Mouse (Mus musculus) spleen, adult 2 months (tissue): ENCODE measurements at regions not wholly inside any gene's neighbourhood (a gene's known extent, or its start where the extent isn't known, plus 50 kb on each side); places are given as distances from the start of the nearest gene placed in this dataset.

Experiments
- DNase-seq, 2 experiments: peaks; one replicate each; pipeline versions ENCODE4 v3.0.0 to v3.0.0-alpha.2; 2012 to 2021; ENCODE audit warnings: low spot score in 2 of 2, low read depth in 1 of 2
- H3K27ac ChIP-seq: fragments of 200-500 bp; 2 replicates; pipeline ENCODE4 v1.5.1; 2012; ENCODE audit warnings: low read length, inconsistent platforms; ENCODE audit not compliant: insufficient read depth
- H3K27me3 ChIP-seq: fragments of 200-500 bp; 2 replicates; pipeline ENCODE4 v1.6.1; 2012; ENCODE audit warnings: mild to moderate bottlenecking, moderate library complexity, low read length, inconsistent platforms; ENCODE audit not compliant: control insufficient read depth, insufficient read depth
- H3K36me3 ChIP-seq: fragments of 200-500 bp; 2 replicates; pipeline ENCODE4 v1.6.1; 2012; ENCODE audit warnings: mild to moderate bottlenecking, low read length, inconsistent platforms; ENCODE audit not compliant: control insufficient read depth, insufficient read depth
- H3K4me1 ChIP-seq: fragments of 200-500 bp; 2 replicates; pipeline ENCODE4 v1.6.1; 2011; ENCODE audit warnings: inconsistent platforms; ENCODE audit not compliant: control insufficient read depth, insufficient read depth, insufficient read length
- H3K4me3 ChIP-seq: fragments of 200-500 bp; 2 replicates; pipeline ENCODE4 v1.5.1; 2011; ENCODE audit warnings: mild to moderate bottlenecking, inconsistent platforms; ENCODE audit not compliant: insufficient read depth, insufficient read length; ENCODE audit errors: extremely low read depth
- CTCF ChIP-seq: fragments of 200-500 bp; IDR thresholded peaks from 2 replicates; pipeline ENCODE4 v1.5.1; 2011; ENCODE audit warnings: mild to moderate bottlenecking, inconsistent platforms; ENCODE audit not compliant: insufficient read depth, insufficient read length, insufficient replicate concordance; ENCODE audit errors: extremely low read depth
- POLR2A ChIP-seq: fragments of 200-500 bp; IDR thresholded peaks from 2 replicates; pipeline ENCODE4 v1.6.1; 2011; ENCODE audit warnings: low read depth, low read length, inconsistent platforms
- WGBS: fragments of 180-500 bp; shearing (Covaris S2); methylation state at CpG from one replicate; pipeline ENCODE4 v1.1.7; 2018; 5-methylcytosine and 5-hydroxymethylcytosine counted together

- TF ChIP-seq CTCF = no peak
- no peak for TF ChIP-seq POLR2A
- no peak for DNase-seq
- Histone ChIP-seq H3K27me3 (no peaks in the 10 kb centered on the region), H3K4me1 (no peaks in the 10 kb centered on the region), H3K36me3 (no peaks in the 10 kb centered on the region), H3K27ac (no peak overlapping the region), H3K4me3 (no peak overlapping the region)
- 76% methylated on average over 10 of the region's 10 CpGs for WGBS
Observed at GRCm38 (mm10) chr9:122635138-122635964, 111.8 kb upstream of the Topaz1 start.

GRCm38 (mm10) chr9:122637591-122637990 is 109.6 kb upstream of the Topaz1 start:
- Histone ChIP-seq H3K27ac (no peak overlapping the region), H3K36me3 (no peaks in the 10 kb centered on the region), H3K4me1 (no peaks in the 10 kb centered on the region), H3K4me3 (no peak overlapping the region), H3K27me3 (no peaks in the 10 kb centered on the region)
- 67% methylated on average over 3 of the region's 3 CpGs for WGBS
- DNase-seq = no peak
- TF ChIP-seq POLR2A (no peak), CTCF (no peak)

- no peak overlapping the region for H3K4me3 ChIP-seq
- WGBS = 78% methylated on average over 4 of the region's 4 CpGs
- no peaks in the 10 kb centered on the region for H3K4me1 ChIP-seq
- H3K27me3 ChIP-seq = no peaks in the 10 kb centered on the region
- no peak for TF ChIP-seq CTCF
- TF ChIP-seq POLR2A = no peak
- no peak for DNase-seq
- H3K27ac ChIP-seq = no peak overlapping the region
- no peaks in the 10 kb centered on the region for H3K36me3 ChIP-seq
Observed at GRCm38 (mm10) chr9:122639239-122639638, 107.9 kb upstream of the Topaz1 start.

- no peaks in the 10 kb centered on the region for H3K36me3 ChIP-seq
- H3K27ac ChIP-seq = no peak overlapping the region
- no peak for DNase-seq
- no peaks in the 10 kb centered on the region for H3K27me3 ChIP-seq
- WGBS = 39% methylated on average over 7 of the region's 7 CpGs
- TF ChIP-seq CTCF (no peak), POLR2A (no peak)
- no peaks in the 10 kb centered on the region for H3K4me1 ChIP-seq
- no peak overlapping the region for H3K4me3 ChIP-seq
Observed at GRCm38 (mm10) chr9:122642913-122643312, 104.2 kb upstream of the Topaz1 start.

GRCm38 (mm10) chr9:122645569-122645968 is 101.6 kb upstream of the Topaz1 start:
- H3K4me3 ChIP-seq = no peak overlapping the region
- no peaks in the 10 kb centered on the region for H3K27me3 ChIP-seq
- no peak overlapping the region for H3K27ac ChIP-seq
- DNase-seq = no peak
- no peaks in the 10 kb centered on the region for H3K4me1 ChIP-seq
- H3K36me3 ChIP-seq = no peaks in the 10 kb centered on the region
- TF ChIP-seq CTCF = no peak
- TF ChIP-seq POLR2A = no peak
- WGBS = 61% methylated on average over 5 of the region's 5 CpGs

- Histone ChIP-seq H3K4me3 (no peak overlapping the region), H3K4me1 (no peaks in the 10 kb centered on the region), H3K27ac (no peak overlapping the region), H3K27me3 (no peaks in the 10 kb centered on the region), H3K36me3 (no peaks in the 10 kb centered on the region)
- TF ChIP-seq POLR2A (no peak), CTCF (no peak)
- 92% methylated on average over 3 of the region's 3 CpGs for WGBS
- DNase-seq = no peak
Observed at GRCm38 (mm10) chr9:122650862-122651261, 96.3 kb upstream of the Topaz1 start.

GRCm38 (mm10) chr9:122655583-122655982 is 91.6 kb upstream of the Topaz1 start:
- Histone ChIP-seq H3K27me3 (no peaks in the 10 kb centered on the region), H3K36me3 (no peaks in the 10 kb centered on the region), H3K4me3 (no peak overlapping the region), H3K27ac (no peak overlapping the region), H3K4me1 (no peaks in the 10 kb centered on the region)
- WGBS = 54% methylated on average over 17 of the region's 17 CpGs
- peak in 1 of 2 experiments; percentile 18 for DNase-seq
- TF ChIP-seq POLR2A (no peak), CTCF (no peak)
